Mouse (Mus musculus): ENCODE data around the gene Cdc42ep5. TPM values are rescaled to one million over a fixed set of nuclear protein-coding genes. Genes with fewer than 3 reads are reported as not detected.

Gene Cdc42ep5
- polyA plus RNA-seq, 1 experiment from 2014 or later = 14.0 TPM

DNA sequence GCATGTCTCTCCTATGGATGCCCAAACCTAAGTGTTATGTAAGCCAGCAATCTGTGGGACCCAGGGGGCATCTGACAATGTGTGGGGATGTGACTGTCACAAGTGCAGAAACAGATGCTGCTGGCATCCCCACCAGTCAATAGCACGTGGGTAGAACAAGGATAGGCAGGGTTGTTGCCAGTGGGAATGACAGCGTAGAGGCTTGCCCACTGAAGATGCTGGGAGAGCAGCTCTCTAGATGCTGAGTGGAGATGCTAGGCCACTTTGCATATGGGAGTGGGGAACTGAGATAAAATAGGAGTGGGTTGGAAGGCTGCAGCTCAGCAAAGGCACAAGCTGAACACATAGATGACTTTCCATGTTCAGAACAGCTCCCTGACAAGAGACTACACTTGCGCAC lies 32.1 kb downstream of the Cdc42ep5 start:
- H3K27ac ChIP-seq = no peak overlapping the region

DNA sequence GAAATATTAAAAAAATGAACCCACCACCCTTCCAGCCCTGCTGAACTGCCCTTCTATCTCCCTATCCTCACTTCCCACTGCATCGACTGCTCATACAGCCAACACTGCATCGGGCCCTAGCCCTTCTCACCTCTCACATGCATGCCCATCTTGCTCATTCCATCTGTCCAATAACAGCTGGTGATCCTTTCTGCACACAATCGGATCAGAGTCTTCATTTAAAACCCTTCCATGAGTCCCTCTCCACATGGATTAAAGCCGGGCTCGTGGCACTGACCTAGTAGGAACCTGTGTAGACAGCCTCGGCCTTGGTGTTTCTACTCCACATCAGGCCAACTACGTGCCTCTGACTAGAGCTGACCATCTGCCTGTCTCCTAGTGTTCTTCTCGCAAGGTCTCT lies 32.7 kb downstream of the Cdc42ep5 start:
- ATAC-seq (ENCODE audit: low FRiP score) = no peak
- peaks cover 61% of the 10 kb centered on the region for H3K36me3 ChIP-seq (replicated peaks)
- 0 out of 2 replicates have a peak overlapping the region, but pooled peaks have one; percentile 29 for H3K9ac ChIP-seq
- peak overlapping the region; percentile 82 for H3K27ac ChIP-seq
- peaks cover 21% of the 10 kb centered on the region for H3K4me1 ChIP-seq
- H3K27me3 ChIP-seq = no peaks in the 10 kb centered on the region
- 0 out of 2 replicates have a peak overlapping the region, but pooled peaks have one; percentile 7 for H3K4me3 ChIP-seq (replicated peaks)
- WGBS = 87% methylated on average over 8 of the region's 8 CpGs
- no peaks in the 10 kb centered on the region for H3K9me3 ChIP-seq
- no peak overlapping the region for H3K4me2 ChIP-seq

More for the DNA sequence above, 32.1 kb downstream of the Cdc42ep5 start:
- H3K4me3 ChIP-seq (replicated peaks) = no peak overlapping the region
- no peak for ATAC-seq (ENCODE audit: low FRiP score)
- H3K9ac ChIP-seq = peak overlapping the region; percentile 12; the same call in 1 of the 2 replicates
- no peak overlapping the region for H3K4me2 ChIP-seq
- H3K36me3 ChIP-seq (replicated peaks) = peaks cover 54% of the 10 kb centered on the region
- no peaks in the 10 kb centered on the region for H3K27me3 ChIP-seq
- peaks cover 21% of the 10 kb centered on the region for H3K4me1 ChIP-seq
- H3K9me3 ChIP-seq = no peaks in the 10 kb centered on the region
- 89% methylated on average over 3 of the region's 3 CpGs for WGBS

DNA sequence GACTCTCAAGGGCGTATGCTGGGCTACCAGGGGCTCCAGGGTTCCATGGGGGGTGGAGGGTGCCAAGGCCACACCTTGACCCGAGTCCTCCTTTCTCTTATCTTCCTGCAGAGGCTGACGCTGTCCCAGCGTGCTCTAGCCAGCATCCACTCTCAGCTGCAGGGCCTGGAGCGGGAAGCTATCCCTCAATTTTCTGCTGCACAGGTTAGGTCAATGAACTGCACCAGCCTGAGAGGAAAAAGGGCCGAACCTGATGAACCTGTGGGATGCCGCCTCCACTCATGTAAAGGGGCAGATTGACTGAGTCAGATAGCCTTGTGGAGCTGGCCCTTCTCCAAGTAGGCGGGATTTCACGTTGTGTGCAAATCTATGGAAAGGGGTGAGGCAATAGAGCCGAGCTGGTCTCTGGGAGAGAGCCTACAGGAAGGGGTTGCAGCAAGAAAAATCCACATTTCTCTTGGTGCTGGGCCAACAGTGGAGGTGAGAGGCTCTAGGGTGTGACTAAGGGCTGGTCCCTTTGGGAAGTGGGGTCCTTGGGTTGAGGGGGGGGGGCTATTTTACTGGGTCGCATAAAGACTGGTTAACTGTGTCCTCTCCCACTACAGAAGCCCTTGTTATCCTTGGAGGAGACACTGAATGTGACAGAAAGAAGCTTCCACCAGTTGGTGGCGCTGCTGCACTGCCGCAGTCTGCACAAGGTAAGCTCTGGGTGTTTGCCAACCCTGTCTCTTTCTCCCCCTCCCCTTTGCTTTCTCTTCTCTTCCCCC lies 33.8 kb downstream of the Cdc42ep5 start:
- peak overlapping the region; percentile 21; the same call in 1 of the 2 replicates for H3K4me2 ChIP-seq
- WGBS = 38% methylated on average over 13 of the region's 13 CpGs
- ATAC-seq (ENCODE audit: low FRiP score) = peak; percentile 84
- no peaks in the 10 kb centered on the region for H3K27me3 ChIP-seq
- H3K4me1 ChIP-seq = peaks cover 26% of the 10 kb centered on the region
- no peaks in the 10 kb centered on the region for H3K9me3 ChIP-seq
- H3K27ac ChIP-seq = peak overlapping the region; percentile 82
- peak overlapping the region; percentile 7; the same call in 1 of the 2 replicates for H3K4me3 ChIP-seq (replicated peaks)
- H3K36me3 ChIP-seq (replicated peaks) = peaks cover 71% of the 10 kb centered on the region
- H3K9ac ChIP-seq = 0 out of 2 replicates have a peak overlapping the region, but pooled peaks have one; percentile 29

DNA sequence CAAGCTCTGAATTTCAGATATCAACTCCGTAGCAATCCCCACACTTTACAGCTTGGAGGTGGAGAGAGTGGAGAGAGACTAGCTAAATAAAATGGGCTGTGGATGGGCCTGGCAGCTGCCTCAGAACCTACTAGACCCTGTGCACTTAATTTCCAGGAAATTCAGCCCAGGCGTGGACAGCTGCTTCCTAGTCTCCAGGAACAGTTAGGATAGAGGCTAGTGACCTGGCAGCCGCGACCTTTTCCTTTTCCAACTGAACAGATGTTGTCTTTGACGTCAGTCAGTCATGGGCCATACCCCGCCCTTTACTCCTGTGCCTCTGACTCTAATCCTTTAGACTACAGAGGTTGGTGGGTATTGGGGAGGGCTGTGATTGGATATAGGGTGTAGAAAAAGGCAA lies 35.8 kb downstream of the Cdc42ep5 start:
- 70% methylated on average over 6 of the region's 6 CpGs for WGBS
- peak overlapping the region; percentile 82 for H3K27ac ChIP-seq
- no peak overlapping the region for H3K9ac ChIP-seq
- peaks cover 41% of the 10 kb centered on the region for H3K4me1 ChIP-seq
- H3K27me3 ChIP-seq = no peaks in the 10 kb centered on the region
- no peak for ATAC-seq (ENCODE audit: low FRiP score)
- no peak overlapping the region for H3K4me2 ChIP-seq
- peaks cover 75% of the 10 kb centered on the region for H3K36me3 ChIP-seq (replicated peaks)
- H3K9me3 ChIP-seq = no peaks in the 10 kb centered on the region
- no peak overlapping the region for H3K4me3 ChIP-seq (replicated peaks)

DNA sequence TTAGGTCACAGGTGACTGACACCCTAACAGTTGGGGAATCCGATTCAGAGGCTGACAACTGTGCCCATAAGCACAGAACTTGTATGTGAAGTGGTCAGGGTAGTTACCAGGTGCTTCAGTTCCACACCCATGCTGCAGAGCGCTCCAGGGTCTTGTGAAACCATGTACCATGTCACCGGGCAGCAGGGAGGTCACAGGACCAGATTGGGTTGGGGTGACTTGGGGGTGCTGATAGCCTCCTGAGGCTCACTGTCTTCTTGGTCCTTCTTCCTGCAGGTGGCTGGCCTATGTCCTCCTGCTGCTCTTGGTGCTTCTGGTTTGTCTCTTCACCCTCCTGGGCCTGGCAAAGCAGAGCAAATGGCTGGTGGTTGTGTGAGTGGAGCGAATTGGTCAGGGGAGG lies 36.8 kb downstream of the Cdc42ep5 start:
- H3K4me1 ChIP-seq = peaks cover 51% of the 10 kb centered on the region
- H3K9me3 ChIP-seq = no peaks in the 10 kb centered on the region
- ATAC-seq (ENCODE audit: low FRiP score) = no peak
- no peak overlapping the region for H3K9ac ChIP-seq
- WGBS = 88% methylated on average over 4 of the region's 4 CpGs
- H3K4me2 ChIP-seq = no peak overlapping the region
- H3K27me3 ChIP-seq = no peaks in the 10 kb centered on the region
- no peak overlapping the region for H3K4me3 ChIP-seq (replicated peaks)
- H3K36me3 ChIP-seq (replicated peaks) = peaks cover 65% of the 10 kb centered on the region
- no peak overlapping the region for H3K27ac ChIP-seq

DNA sequence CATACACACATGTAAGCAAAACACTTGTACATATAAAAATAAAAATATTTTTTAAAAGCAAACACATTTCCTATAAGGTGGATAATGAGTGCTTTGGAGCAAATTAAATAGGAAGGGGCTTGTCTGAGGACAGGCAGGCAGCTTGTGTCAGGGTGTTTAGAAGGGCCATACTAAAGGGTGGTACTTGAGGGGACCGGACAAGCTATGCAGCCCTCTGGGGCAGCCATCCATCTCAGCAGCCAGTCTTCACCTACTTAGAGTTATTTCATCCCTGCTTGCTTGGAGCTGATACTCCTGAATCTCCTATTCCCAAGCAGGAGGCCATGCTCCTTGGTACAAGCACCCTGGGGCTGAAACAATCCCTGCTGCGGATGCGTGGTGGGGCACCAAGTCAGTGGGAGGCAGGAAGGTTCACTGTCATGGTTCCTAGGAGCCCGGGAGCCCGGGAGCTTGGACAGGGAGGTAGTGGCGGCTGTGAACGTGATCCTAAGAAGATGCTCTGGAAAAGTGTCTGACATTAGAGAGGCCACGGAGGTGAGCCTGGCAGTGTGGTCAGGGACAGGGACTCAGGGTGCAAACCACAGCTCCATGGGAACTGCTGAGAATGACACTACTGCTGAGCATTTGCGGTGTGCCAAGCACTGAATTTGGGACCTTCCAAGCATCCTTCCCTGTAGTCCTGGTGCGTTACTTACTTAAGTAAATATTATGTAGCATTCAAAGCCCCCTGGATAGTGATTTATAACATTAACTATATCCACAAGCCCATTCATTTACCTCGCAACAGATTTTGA lies 37.5 kb downstream of the Cdc42ep5 start:
- peaks cover 58% of the 10 kb centered on the region for H3K4me1 ChIP-seq
- H3K9ac ChIP-seq = no peak overlapping the region
- ATAC-seq (ENCODE audit: low FRiP score) = no peak
- H3K4me2 ChIP-seq = no peak overlapping the region
- no peaks in the 10 kb centered on the region for H3K27me3 ChIP-seq
- peaks cover 58% of the 10 kb centered on the region for H3K36me3 ChIP-seq (replicated peaks)
- H3K4me3 ChIP-seq (replicated peaks) = no peak overlapping the region
- H3K27ac ChIP-seq = peak overlapping the region; percentile 56; the same call in 1 of the 2 replicates
- H3K9me3 ChIP-seq = no peaks in the 10 kb centered on the region
- WGBS = 91% methylated on average over 11 of the region's 11 CpGs

DNA sequence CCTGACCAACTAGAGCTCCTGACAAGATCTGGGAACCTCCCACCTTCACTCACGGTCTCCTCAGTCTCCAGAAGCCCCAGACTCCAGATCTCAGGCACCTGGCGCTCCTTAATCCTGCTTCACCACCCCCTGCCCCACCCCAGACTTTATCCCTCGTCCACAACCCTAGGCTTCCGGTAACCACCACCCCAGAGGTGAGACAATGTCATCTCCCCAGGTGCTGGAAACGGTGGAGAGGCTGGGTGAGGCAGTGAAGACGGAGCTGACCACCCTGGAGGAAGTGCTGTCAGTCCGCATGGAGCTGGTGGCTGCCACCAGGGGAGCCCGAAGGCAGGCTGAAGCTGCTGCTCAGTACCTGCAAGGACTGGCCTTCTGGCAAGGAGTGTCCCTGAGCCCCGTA lies 39.4 kb downstream of the Cdc42ep5 start:
- ATAC-seq (ENCODE audit: low FRiP score) = no peak
- 23% methylated on average over 9 of the region's 9 CpGs for WGBS
- Histone ChIP-seq H3K27me3 (no peaks in the 10 kb centered on the region), H3K9me3 (no peaks in the 10 kb centered on the region), H3K4me1 (peaks cover 63% of the 10 kb centered on the region), H3K27ac (peak overlapping the region; percentile 94), H3K9ac (peak overlapping the region; percentile 44), H3K4me3 (replicated peaks) (peak overlapping the region; percentile 25), H3K4me2 (peak overlapping the region; percentile 65), H3K36me3 (replicated peaks) (peaks cover 51% of the 10 kb centered on the region)

DNA sequence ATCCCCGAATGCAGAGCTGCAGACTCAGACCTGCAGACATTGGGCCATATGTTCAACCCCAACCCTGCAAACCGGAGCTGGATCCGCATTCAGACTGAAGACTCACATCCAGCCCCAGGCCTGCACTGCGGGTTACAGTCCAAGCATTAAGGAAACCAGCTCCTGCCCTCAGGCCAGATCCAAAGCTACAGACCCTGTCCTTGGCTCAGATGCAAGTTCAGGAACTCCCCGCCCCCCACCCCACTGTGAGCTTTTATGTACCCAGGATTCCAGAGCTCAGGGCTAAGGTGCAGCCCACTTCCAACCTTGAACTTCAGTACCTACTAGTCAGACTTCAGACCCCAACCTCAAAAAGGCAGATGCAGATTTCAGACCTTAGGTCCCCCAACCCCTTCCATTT lies 39.8 kb downstream of the Cdc42ep5 start:
- Histone ChIP-seq H3K4me2 (peak overlapping the region; percentile 65), H3K4me3 (replicated peaks) (peak overlapping the region; percentile 25), H3K27ac (peak overlapping the region; percentile 94), H3K36me3 (replicated peaks) (peaks cover 47% of the 10 kb centered on the region), H3K9ac (peak overlapping the region; percentile 44), H3K4me1 (peaks cover 63% of the 10 kb centered on the region), H3K9me3 (no peaks in the 10 kb centered on the region), H3K27me3 (no peaks in the 10 kb centered on the region)
- WGBS = 4% methylated on average over 5 of the region's 5 CpGs
- ATAC-seq (ENCODE audit: low FRiP score) = no peak

DNA sequence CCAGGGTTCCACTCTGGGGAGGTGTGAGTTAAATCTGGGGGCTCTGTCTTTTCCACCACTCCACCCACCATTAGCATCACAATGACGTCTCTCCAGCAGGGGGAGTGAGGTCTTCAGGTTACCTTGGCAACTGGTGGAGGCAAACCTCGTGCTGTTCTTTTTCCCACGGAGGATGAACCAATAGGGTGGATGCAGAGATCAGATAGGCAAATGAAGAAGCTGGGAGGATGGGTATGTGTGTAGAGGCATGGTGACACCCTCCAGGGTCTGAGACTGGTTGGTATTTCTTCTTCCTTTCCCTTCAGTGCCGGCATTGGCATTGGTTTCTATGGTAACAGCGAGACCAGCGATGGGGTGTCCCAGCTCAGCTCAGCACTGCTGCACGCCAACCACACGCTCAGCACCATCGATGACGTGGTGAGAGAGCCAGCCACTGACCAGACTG lies 40.3 kb downstream of the Cdc42ep5 start:
- 0% methylated on average over 9 of the region's 10 CpGs for WGBS
- peak; percentile 84 for ATAC-seq (ENCODE audit: low FRiP score)

DNA sequence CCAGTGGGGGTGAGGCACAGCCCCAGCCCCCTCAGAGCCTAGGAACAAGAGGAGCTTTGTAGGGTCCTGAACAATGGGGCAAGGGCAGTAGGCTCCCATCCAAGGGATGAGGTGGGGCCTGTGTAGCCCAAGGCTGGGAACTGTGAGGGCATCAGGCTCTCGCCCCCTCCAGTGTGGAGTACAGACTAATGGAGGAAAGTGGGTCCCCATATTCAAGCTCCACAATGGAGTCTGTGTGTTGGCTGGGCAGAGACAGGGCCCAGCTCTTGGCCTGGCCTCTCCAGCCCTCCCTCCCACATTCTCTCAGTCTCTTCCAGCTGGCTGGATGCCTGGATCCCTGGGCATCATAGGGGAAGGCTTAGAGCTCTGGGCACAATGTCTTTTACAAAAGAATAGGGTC lies 40.9 kb downstream of the Cdc42ep5 start:
- Histone ChIP-seq H3K9me3 (no peaks in the 10 kb centered on the region), H3K4me2 (peak overlapping the region; percentile 65), H3K4me1 (peaks cover 70% of the 10 kb centered on the region), H3K27me3 (no peaks in the 10 kb centered on the region), H3K4me3 (replicated peaks) (peak overlapping the region; percentile 69), H3K9ac (no peak overlapping the region), H3K36me3 (replicated peaks) (peaks cover 36% of the 10 kb centered on the region), H3K27ac (peak overlapping the region; percentile 94)
- 10% methylated on average over 1 of the region's 1 CpGs for WGBS
- ATAC-seq (ENCODE audit: low FRiP score) = peak; percentile 81

More for the DNA sequence above, 40.3 kb downstream of the Cdc42ep5 start:
- Histone ChIP-seq H3K9ac (0 out of 2 replicates have a peak overlapping the region, but pooled peaks have one; percentile 44), H3K27ac (peak overlapping the region; percentile 94), H3K4me3 (replicated peaks) (peak overlapping the region; percentile 25), H3K27me3 (no peaks in the 10 kb centered on the region), H3K36me3 (replicated peaks) (peaks cover 42% of the 10 kb centered on the region), H3K9me3 (no peaks in the 10 kb centered on the region), H3K4me1 (peaks cover 64% of the 10 kb centered on the region), H3K4me2 (peak overlapping the region; percentile 65)

DNA sequence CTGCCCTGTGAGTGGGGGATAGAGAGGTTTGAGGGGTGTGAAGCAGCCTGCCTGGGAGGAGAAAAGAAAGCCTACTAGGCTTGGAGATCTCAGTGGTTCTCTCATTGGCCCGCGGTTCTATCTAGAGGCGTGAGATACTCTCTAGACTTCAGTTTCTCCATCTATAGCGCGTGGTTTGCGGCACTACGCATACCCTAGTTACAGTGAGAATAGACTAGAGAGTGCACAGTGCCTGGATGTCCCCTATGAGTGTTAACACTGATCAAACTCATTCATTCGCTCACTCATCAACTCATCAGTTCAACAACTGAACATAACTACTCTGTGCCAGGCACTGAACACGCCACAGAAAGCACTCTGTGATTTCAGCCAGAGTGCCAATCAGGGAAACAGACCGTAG lies 41.9 kb downstream of the Cdc42ep5 start:
- Histone ChIP-seq H3K27me3 (no peaks in the 10 kb centered on the region), H3K36me3 (replicated peaks) (peaks cover 26% of the 10 kb centered on the region), H3K4me1 (peaks cover 72% of the 10 kb centered on the region), H3K9me3 (no peaks in the 10 kb centered on the region), H3K9ac (peak overlapping the region; percentile 91; the same call in 1 of the 2 replicates), H3K4me3 (replicated peaks) (peak overlapping the region; percentile 69), H3K27ac (peak overlapping the region; percentile 94), H3K4me2 (peak overlapping the region; percentile 65)
- 76% methylated on average over 10 of the region's 10 CpGs for WGBS
- no peak for ATAC-seq (ENCODE audit: low FRiP score)
